Mouse (Mus musculus): ENCODE results near the gene Serbp1. TPM values are rescaled to one million over a fixed set of nuclear protein-coding genes. Genes with fewer than 3 reads are reported as not detected.

Serbp1 gene
- polyA plus RNA-seq, 1 experiment from 2014 or later = 755 TPM

- WGBS = 17% methylated on average over 10 of the region's 10 CpGs
- Histone ChIP-seq H3K4me1 (replicated peaks; ENCODE audit: control insufficient read depth, insufficient read depth, low read length) (no peaks in the 10 kb centered on the region), H3K36me3 (ENCODE audit: control insufficient read depth, insufficient read depth, low read length) (no peaks in the 10 kb centered on the region), H3K4me3 (ENCODE audit: low read depth, low read length) (no peak overlapping the region), H3K4me2 (no peak overlapping the region), H3K27me3 (replicated peaks; ENCODE audit: control insufficient read depth, insufficient read depth, low read length) (no peaks in the 10 kb centered on the region), H3K27ac (ENCODE audit: low read depth, low read length) (no peak overlapping the region), H3K9ac (ENCODE audit: low read depth, low read length) (no peak overlapping the region), H3K9me3 (ENCODE audit: control insufficient read depth, low read length) (no peaks in the 10 kb centered on the region)
- peak; percentile 81 for ATAC-seq (replicated peaks; ENCODE audit: low FRiP score)
- peak; percentile 54 for DNase-seq (ENCODE audit: low spot score)
Measured at GRCm38 (mm10) chr6:67318451-67318850, 80.5 kb downstream of the Serbp1 start.

GRCm38 (mm10) chr6:67323788-67324187 lies 85.8 kb downstream of the Serbp1 start:
- Histone ChIP-seq H3K9me3 (ENCODE audit: control insufficient read depth, low read length) (no peaks in the 10 kb centered on the region), H3K27me3 (replicated peaks; ENCODE audit: control insufficient read depth, insufficient read depth, low read length) (no peaks in the 10 kb centered on the region), H3K4me3 (ENCODE audit: low read depth, low read length) (no peak overlapping the region), H3K4me2 (no peak overlapping the region), H3K36me3 (ENCODE audit: control insufficient read depth, insufficient read depth, low read length) (no peaks in the 10 kb centered on the region), H3K4me1 (replicated peaks; ENCODE audit: control insufficient read depth, insufficient read depth, low read length) (no peaks in the 10 kb centered on the region), H3K9ac (ENCODE audit: low read depth, low read length) (no peak overlapping the region), H3K27ac (ENCODE audit: low read depth, low read length) (no peak overlapping the region)
- DNase-seq (ENCODE audit: low spot score) (no peak), ATAC-seq (replicated peaks; ENCODE audit: low FRiP score) (no peak)
- 82% methylated on average over 3 of the region's 3 CpGs for WGBS

GRCm38 (mm10) chr6:67337943-67338342 lies 100.0 kb downstream of the Serbp1 start:
- DNase-seq (ENCODE audit: low spot score) (no peak), ATAC-seq (replicated peaks; ENCODE audit: low FRiP score) (peak; percentile 93)
- H3K27me3 ChIP-seq (replicated peaks; ENCODE audit: control insufficient read depth, insufficient read depth, low read length) = no peaks in the 10 kb centered on the region
- no peak overlapping the region for H3K9ac ChIP-seq (ENCODE audit: low read depth, low read length)
- no peaks in the 10 kb centered on the region for H3K36me3 ChIP-seq (ENCODE audit: control insufficient read depth, insufficient read depth, low read length)
- H3K9me3 ChIP-seq (ENCODE audit: control insufficient read depth, low read length) = no peaks in the 10 kb centered on the region
- H3K4me3 ChIP-seq (ENCODE audit: low read depth, low read length) = no peak overlapping the region
- peak overlapping the region; percentile 41 for H3K27ac ChIP-seq (ENCODE audit: low read depth, low read length)
- H3K4me2 ChIP-seq = no peak overlapping the region; the same call in 1 of the 2 replicates
- H3K4me1 ChIP-seq (replicated peaks; ENCODE audit: control insufficient read depth, insufficient read depth, low read length) = peaks cover 10% of the 10 kb centered on the region

- no peak overlapping the region for H3K9ac ChIP-seq (ENCODE audit: low read depth, low read length)
- no peak overlapping the region for H3K27ac ChIP-seq (ENCODE audit: low read depth, low read length)
- DNase-seq (ENCODE audit: low spot score) (no peak), ATAC-seq (replicated peaks; ENCODE audit: low FRiP score) (no peak)
- no peaks in the 10 kb centered on the region for H3K36me3 ChIP-seq (ENCODE audit: control insufficient read depth, insufficient read depth, low read length)
- peaks cover 10% of the 10 kb centered on the region for H3K4me1 ChIP-seq (replicated peaks; ENCODE audit: control insufficient read depth, insufficient read depth, low read length)
- no peak overlapping the region for H3K4me2 ChIP-seq
- no peaks in the 10 kb centered on the region for H3K27me3 ChIP-seq (replicated peaks; ENCODE audit: control insufficient read depth, insufficient read depth, low read length)
- H3K4me3 ChIP-seq (ENCODE audit: low read depth, low read length) = no peak overlapping the region
- no peaks in the 10 kb centered on the region for H3K9me3 ChIP-seq (ENCODE audit: control insufficient read depth, low read length)
Measured at GRCm38 (mm10) chr6:67339494-67339893, 101.5 kb downstream of the Serbp1 start.

Other genes starting within 250 kb of the Serbp1 start
- 27.9 and 31.1 TPM in 2 replicates for gene Gadd45a, start 200.7 kb upstream of the Serbp1 start, polyA plus RNA-seq (2014; fragmentation: Nextera tagmentation; extraction: Ambion mirVana)
- gene Il12rb2, start 138.0 kb downstream of the Serbp1 start, polyA plus RNA-seq (2014; fragmentation: Nextera tagmentation; extraction: Ambion mirVana) = 0.25 and 0.53 TPM in 2 replicates